Mouse (Mus musculus): ENCODE measurements around the gene Gm10318. TPM values are rescaled to one million over a fixed set of nuclear protein-coding genes. Genes with fewer than 3 reads are reported as not detected.

Gene Gm10318
- polyA plus RNA-seq, 1 experiment from 2014 or later = not detected

- Histone ChIP-seq H3K27me3 (replicated peaks; ENCODE audit: control insufficient read depth, insufficient read depth, low read length) (no peaks in the 10 kb centered on the region), H3K9me3 (ENCODE audit: control insufficient read depth, low read length) (no peaks in the 10 kb centered on the region), H3K4me1 (replicated peaks; ENCODE audit: control insufficient read depth, insufficient read depth, low read length) (no peaks in the 10 kb centered on the region), H3K9ac (replicated peaks; ENCODE audit: low read depth, low read length) (no peak overlapping the region), H3K36me3 (ENCODE audit: control insufficient read depth, insufficient read depth) (no peaks in the 10 kb centered on the region), H3K4me3 (replicated peaks; ENCODE audit: low read length) (no peak overlapping the region), H3K4me2 (ENCODE audit: low read length) (no peak overlapping the region), H3K27ac (ENCODE audit: low read length) (no peak overlapping the region)
- ATAC-seq = no peak
- 73% methylated on average over 3 of the region's 3 CpGs for WGBS
Measured at GRCm38 (mm10) chr10:77880305-77880704, 27.6 kb downstream of the Gm10318 start.

- Histone ChIP-seq H3K4me3 (replicated peaks; ENCODE audit: low read length) (no peak overlapping the region), H3K27me3 (replicated peaks; ENCODE audit: control insufficient read depth, insufficient read depth, low read length) (no peaks in the 10 kb centered on the region), H3K27ac (ENCODE audit: low read length) (no peak overlapping the region), H3K9me3 (ENCODE audit: control insufficient read depth, low read length) (no peaks in the 10 kb centered on the region), H3K9ac (replicated peaks; ENCODE audit: low read depth, low read length) (no peak overlapping the region), H3K4me1 (replicated peaks; ENCODE audit: control insufficient read depth, insufficient read depth, low read length) (no peaks in the 10 kb centered on the region), H3K4me2 (ENCODE audit: low read length) (no peak overlapping the region), H3K36me3 (ENCODE audit: control insufficient read depth, insufficient read depth) (no peaks in the 10 kb centered on the region)
- 90% methylated on average over 5 of the region's 5 CpGs for WGBS
- ATAC-seq = no peak
Measured at GRCm38 (mm10) chr10:77882553-77882952, 29.9 kb downstream of the Gm10318 start.

GRCm38 (mm10) chr10:77886007-77886747 lies 33.5 kb downstream of the Gm10318 start:
- H3K27me3 ChIP-seq (replicated peaks; ENCODE audit: control insufficient read depth, insufficient read depth, low read length) = no peaks in the 10 kb centered on the region
- H3K27ac ChIP-seq (ENCODE audit: low read length) = no peak overlapping the region
- H3K4me2 ChIP-seq (ENCODE audit: low read length) = no peak overlapping the region
- H3K9me3 ChIP-seq (ENCODE audit: control insufficient read depth, low read length) = 0 out of 2 replicates have a peak, but pooled peaks cover 3% of the 10 kb centered on the region
- ATAC-seq = no peak
- no peaks in the 10 kb centered on the region for H3K36me3 ChIP-seq (ENCODE audit: control insufficient read depth, insufficient read depth)
- no peak overlapping the region for H3K9ac ChIP-seq (replicated peaks; ENCODE audit: low read depth, low read length)
- H3K4me3 ChIP-seq (replicated peaks; ENCODE audit: low read length) = no peak overlapping the region
- H3K4me1 ChIP-seq (replicated peaks; ENCODE audit: control insufficient read depth, insufficient read depth, low read length) = no peaks in the 10 kb centered on the region
- 53% methylated on average over 12 of the region's 12 CpGs for WGBS

- Histone ChIP-seq H3K4me3 (replicated peaks; ENCODE audit: low read length) (no peak overlapping the region), H3K9me3 (ENCODE audit: control insufficient read depth, low read length) (0 out of 2 replicates have a peak, but pooled peaks cover 3% of the 10 kb centered on the region), H3K27me3 (replicated peaks; ENCODE audit: control insufficient read depth, insufficient read depth, low read length) (no peaks in the 10 kb centered on the region), H3K27ac (ENCODE audit: low read length) (no peak overlapping the region), H3K4me1 (replicated peaks; ENCODE audit: control insufficient read depth, insufficient read depth, low read length) (no peaks in the 10 kb centered on the region), H3K4me2 (ENCODE audit: low read length) (no peak overlapping the region), H3K36me3 (ENCODE audit: control insufficient read depth, insufficient read depth) (no peaks in the 10 kb centered on the region), H3K9ac (replicated peaks; ENCODE audit: low read depth, low read length) (no peak overlapping the region)
- ATAC-seq = no peak
- WGBS = 77% methylated on average over 8 of the region's 8 CpGs
Measured at GRCm38 (mm10) chr10:77890987-77891565, 38.4 kb downstream of the Gm10318 start.

- H3K36me3 ChIP-seq (ENCODE audit: control insufficient read depth, insufficient read depth) = no peaks in the 10 kb centered on the region
- WGBS = 67% methylated on average over 5 of the region's 5 CpGs
- H3K9ac ChIP-seq (replicated peaks; ENCODE audit: low read depth, low read length) = no peak overlapping the region
- no peak overlapping the region for H3K4me2 ChIP-seq (ENCODE audit: low read length)
- no peak for ATAC-seq
- no peaks in the 10 kb centered on the region for H3K9me3 ChIP-seq (ENCODE audit: control insufficient read depth, low read length)
- H3K27ac ChIP-seq (ENCODE audit: low read length) = no peak overlapping the region
- no peaks in the 10 kb centered on the region for H3K4me1 ChIP-seq (replicated peaks; ENCODE audit: control insufficient read depth, insufficient read depth, low read length)
- no peaks in the 10 kb centered on the region for H3K27me3 ChIP-seq (replicated peaks; ENCODE audit: control insufficient read depth, insufficient read depth, low read length)
- no peak overlapping the region for H3K4me3 ChIP-seq (replicated peaks; ENCODE audit: low read length)
Measured at GRCm38 (mm10) chr10:77895562-77895961, 42.9 kb downstream of the Gm10318 start.

GRCm38 (mm10) chr10:77900126-77900525 lies 47.5 kb downstream of the Gm10318 start:
- no peak for ATAC-seq
- no peak overlapping the region for H3K4me2 ChIP-seq (ENCODE audit: low read length)
- 74% methylated on average over 7 of the region's 7 CpGs for WGBS
- H3K9ac ChIP-seq (replicated peaks; ENCODE audit: low read depth, low read length) = no peak overlapping the region
- H3K27ac ChIP-seq (ENCODE audit: low read length) = no peak overlapping the region
- no peak overlapping the region for H3K4me3 ChIP-seq (replicated peaks; ENCODE audit: low read length)
- no peaks in the 10 kb centered on the region for H3K9me3 ChIP-seq (ENCODE audit: control insufficient read depth, low read length)
- H3K36me3 ChIP-seq (ENCODE audit: control insufficient read depth, insufficient read depth) = no peaks in the 10 kb centered on the region
- 0 out of 2 replicates have a peak, but pooled peaks cover 5% of the 10 kb centered on the region for H3K4me1 ChIP-seq (replicated peaks; ENCODE audit: control insufficient read depth, insufficient read depth, low read length)
- no peaks in the 10 kb centered on the region for H3K27me3 ChIP-seq (replicated peaks; ENCODE audit: control insufficient read depth, insufficient read depth, low read length)

- H3K36me3 ChIP-seq (ENCODE audit: control insufficient read depth, insufficient read depth) = no peaks in the 10 kb centered on the region
- WGBS = 80% methylated on average over 27 of the region's 27 CpGs
- H3K9ac ChIP-seq (replicated peaks; ENCODE audit: low read depth, low read length) = peak overlapping the region; percentile 74; the same call in 1 of the 2 replicates
- peak overlapping the region; percentile 80 for H3K4me2 ChIP-seq (ENCODE audit: low read length)
- H3K27me3 ChIP-seq (replicated peaks; ENCODE audit: control insufficient read depth, insufficient read depth, low read length) = no peaks in the 10 kb centered on the region
- H3K4me3 ChIP-seq (replicated peaks; ENCODE audit: low read length) = peak overlapping the region; percentile 54
- H3K4me1 ChIP-seq (replicated peaks; ENCODE audit: control insufficient read depth, insufficient read depth, low read length) = 0 out of 2 replicates have a peak, but pooled peaks cover 5% of the 10 kb centered on the region
- no peak overlapping the region for H3K27ac ChIP-seq (ENCODE audit: low read length)
- ATAC-seq = no peak
- no peaks in the 10 kb centered on the region for H3K9me3 ChIP-seq (ENCODE audit: control insufficient read depth, low read length)
Measured at GRCm38 (mm10) chr10:77900903-77901818, 48.5 kb downstream of the Gm10318 start.

- Histone ChIP-seq H3K4me2 (ENCODE audit: low read length) (peak overlapping the region; percentile 80), H3K27me3 (replicated peaks; ENCODE audit: control insufficient read depth, insufficient read depth, low read length) (no peaks in the 10 kb centered on the region), H3K4me1 (replicated peaks; ENCODE audit: control insufficient read depth, insufficient read depth, low read length) (0 out of 2 replicates have a peak, but pooled peaks cover 5% of the 10 kb centered on the region), H3K36me3 (ENCODE audit: control insufficient read depth, insufficient read depth) (no peaks in the 10 kb centered on the region), H3K4me3 (replicated peaks; ENCODE audit: low read length) (peak overlapping the region; percentile 54), H3K9me3 (ENCODE audit: control insufficient read depth, low read length) (no peaks in the 10 kb centered on the region), H3K27ac (ENCODE audit: low read length) (no peak overlapping the region; the same call in 1 of the 2 replicates), H3K9ac (replicated peaks; ENCODE audit: low read depth, low read length) (peak overlapping the region; percentile 74)
- ATAC-seq = peak; percentile 3
- WGBS = 1% methylated on average over 14 of the region's 14 CpGs
Measured at GRCm38 (mm10) chr10:77901871-77902210, 49.2 kb downstream of the Gm10318 start.
